Mouse (Mus musculus) skeletal muscle tissue, adult 2 months (tissue): Measurements from ENCODE around the gene Pfkfb3.

Experiments used
- DNase-seq: peaks from one replicate; pipeline ENCODE4 v3.0.0-alpha.2; 2012; ENCODE audit warnings: low read depth, low spot score

Gene Pfkfb3

DNA sequence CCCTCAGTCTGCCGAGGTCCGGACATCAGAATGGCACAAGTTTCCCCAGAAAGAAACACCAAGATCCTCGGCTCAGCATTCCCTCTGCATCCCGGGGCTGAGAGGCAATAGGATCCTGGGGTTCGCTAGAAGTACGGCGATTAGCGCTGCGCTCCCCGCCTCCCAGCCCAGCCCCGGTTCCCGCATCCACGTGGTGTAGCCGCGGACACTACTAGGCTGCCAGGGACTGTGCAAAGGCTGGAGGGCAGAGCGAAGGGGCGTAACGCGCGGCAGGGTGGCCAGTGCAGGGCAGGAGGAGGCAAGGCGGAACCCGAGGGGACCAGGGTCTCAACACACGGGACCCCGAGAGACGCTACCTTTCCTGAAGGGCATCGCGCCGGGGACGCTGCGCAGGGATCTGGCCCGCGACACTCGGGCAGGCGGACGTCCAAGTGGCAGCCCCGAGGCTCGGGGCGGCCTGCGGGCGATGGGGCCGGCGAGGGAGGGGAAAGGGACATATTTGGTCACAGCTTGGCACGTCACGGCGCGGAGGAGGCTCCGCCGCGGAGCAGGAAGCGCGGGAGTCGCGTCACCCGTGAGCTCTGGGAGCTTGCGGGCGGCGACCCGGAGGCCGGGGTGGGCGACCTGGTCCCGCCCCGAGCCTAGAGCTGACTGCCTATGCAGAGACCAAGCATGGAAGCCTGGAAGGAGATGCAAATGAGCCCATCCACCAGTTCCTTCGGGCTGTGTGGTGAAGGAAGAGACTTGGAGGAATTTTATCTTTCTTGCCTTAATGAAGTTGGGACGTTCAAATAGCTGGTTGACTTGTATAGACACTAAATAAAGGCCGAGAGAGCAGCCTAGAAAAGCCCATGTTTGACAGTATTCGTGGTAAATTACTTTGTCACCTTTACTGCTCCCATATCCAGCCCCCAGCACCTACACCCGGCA lies at the start of gene Pfkfb3:
TSS of gene Pfkfb3 (minus strand) at position 607 of the 930 bp plus-strand sequence.
- DNase-seq: peak; percentile 65

GRCm38 (mm10) chr2:11602506-11603489 lies 48.9 kb upstream of the Pfkfb3 start:
- DNase-seq: peak; percentile 92

DNA sequence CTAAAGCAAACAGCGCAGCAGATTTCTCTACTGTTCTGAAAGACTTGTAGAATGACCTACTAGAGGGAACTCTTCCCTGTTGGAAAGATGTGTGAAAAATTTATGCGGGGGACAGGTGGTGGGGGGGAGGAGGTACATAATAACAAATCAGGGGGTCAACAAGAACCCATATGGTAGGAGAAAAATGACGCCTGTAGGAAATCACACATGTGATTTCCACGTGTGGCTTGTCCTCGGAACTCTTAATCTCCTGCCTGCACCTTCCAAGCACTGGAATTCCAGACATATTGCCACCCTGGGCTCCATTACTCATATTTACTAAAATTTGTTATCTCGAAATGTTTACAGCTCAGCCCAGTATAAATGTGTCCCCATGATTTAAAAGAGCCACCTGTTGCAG lies 47.9 kb upstream of the Pfkfb3 start:
- DNase-seq: no peak

DNA sequence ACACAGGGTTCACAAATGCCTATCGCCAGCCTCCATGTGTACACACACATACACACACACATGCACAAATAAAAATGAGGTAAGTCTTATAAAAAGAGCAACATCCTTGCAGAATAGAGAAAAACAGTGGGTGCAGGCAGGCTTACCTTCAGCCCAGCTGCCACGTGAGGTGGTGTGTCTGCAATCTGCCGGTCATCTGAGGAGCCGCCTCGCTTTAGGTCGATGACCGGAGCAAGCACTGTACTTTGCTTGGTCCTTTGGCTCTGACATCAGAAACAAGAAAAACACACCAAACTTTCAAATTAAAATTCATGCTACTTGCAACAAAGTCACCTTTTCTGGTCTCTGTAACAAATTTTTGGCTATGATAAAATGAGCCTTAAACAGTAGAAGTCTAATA lies 44.0 kb upstream of the Pfkfb3 start:
- no peak for DNase-seq

GRCm38 (mm10) chr2:11596690-11597089 lies 42.8 kb upstream of the Pfkfb3 start:
- no peak for DNase-seq

DNA sequence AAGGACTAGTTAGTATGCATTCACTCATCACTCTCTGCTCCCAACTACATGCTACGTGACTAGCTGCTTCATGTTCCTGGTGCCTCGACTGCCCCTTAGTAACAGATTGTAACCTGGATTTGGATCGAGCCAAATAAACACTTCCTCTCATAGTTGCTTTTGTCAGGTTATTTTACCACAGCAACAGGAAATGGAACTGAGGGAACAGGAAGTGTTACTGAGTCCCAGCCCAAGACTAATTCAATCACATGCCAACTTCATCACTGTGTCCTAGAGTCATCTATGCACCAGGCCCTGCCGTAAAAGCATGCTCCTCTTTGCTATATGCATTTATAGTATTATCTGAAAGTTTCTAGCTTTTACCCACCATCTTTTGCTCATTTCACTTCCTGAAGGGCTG lies 34.1 kb upstream of the Pfkfb3 start:
- DNase-seq: no peak

GRCm38 (mm10) chr2:11579399-11579798 lies 25.5 kb upstream of the Pfkfb3 start:
- DNase-seq: no peak

GRCm38 (mm10) chr2:11578187-11578586 lies 24.3 kb upstream of the Pfkfb3 start:
- no peak for DNase-seq

- DNase-seq: no peak
Measured at GRCm38 (mm10) chr2:11573684-11574083, 19.8 kb upstream of the Pfkfb3 start.

DNA sequence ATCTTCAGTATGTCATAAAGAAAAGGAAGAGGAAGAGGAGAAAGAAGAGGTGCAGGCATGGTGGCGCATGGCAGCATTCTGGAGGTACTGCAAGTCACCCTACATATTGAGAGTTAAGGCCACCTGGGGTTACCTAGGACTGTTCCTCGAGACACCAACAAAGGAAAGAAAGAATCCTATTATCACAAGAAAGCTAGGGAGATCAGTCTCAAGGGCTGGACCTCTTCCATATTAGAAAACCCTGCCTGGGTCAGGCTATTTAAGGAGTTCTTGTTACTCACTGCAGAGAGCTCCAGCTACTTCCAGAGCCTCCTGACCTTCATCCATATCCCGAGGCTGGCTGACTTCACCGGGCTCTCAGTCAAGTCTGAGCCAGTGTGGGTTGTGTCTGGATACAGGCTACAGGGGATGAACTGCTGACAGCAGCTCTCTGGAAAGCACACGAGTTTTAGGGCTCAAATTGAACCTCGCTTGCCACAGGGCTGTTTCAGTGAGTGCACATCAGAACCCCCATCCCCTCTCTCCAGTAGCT lies 17.2 kb upstream of the Pfkfb3 start:
- no peak for DNase-seq

DNA sequence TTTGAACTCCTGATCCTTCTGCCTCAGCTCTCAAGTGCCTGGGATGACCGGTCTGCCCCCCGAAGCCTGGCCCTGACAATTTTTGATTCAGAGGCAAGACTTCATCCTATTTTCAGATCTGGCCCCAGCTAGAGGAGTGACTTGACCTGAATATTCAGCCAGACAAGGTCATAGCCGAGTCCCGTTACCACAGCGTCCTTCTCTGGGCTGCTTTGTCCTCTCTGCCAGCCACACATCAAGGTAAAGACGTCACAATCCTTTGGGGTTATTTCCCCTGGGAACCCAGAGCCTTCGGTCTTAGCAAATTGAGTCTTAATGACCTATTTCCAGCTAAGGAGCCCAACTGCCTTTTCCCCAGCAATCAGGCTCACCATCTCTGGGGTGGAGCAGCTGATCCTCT lies 14.6 kb upstream of the Pfkfb3 start:
- DNase-seq: no peak

- no peak for DNase-seq
Measured at GRCm38 (mm10) chr2:11567781-11568362, 14.0 kb upstream of the Pfkfb3 start.

- DNase-seq: no peak
Measured at GRCm38 (mm10) chr2:11566898-11567297, 13.0 kb upstream of the Pfkfb3 start.

DNA sequence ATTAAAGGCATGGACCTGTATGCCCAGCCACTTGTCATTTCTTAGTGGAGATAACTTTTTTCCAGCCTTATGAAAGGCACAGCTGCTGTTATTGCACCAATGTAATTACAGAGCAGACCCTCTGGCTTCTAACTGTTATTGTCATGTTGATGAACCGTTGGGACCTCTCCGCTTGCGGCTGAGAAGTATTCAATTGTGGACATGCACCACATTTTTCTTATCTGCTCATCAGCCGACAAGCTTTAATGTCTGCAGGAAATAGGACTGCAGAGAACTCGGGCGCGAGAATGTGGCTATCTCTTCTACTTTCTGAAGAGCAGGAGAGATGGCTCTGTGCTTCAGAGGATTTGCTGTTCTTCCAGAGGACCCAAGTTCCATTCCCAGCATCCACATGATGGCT lies 12.4 kb upstream of the Pfkfb3 start:
- no peak for DNase-seq

GRCm38 (mm10) chr2:11564768-11565167 lies 10.9 kb upstream of the Pfkfb3 start:
- DNase-seq: no peak

DNA sequence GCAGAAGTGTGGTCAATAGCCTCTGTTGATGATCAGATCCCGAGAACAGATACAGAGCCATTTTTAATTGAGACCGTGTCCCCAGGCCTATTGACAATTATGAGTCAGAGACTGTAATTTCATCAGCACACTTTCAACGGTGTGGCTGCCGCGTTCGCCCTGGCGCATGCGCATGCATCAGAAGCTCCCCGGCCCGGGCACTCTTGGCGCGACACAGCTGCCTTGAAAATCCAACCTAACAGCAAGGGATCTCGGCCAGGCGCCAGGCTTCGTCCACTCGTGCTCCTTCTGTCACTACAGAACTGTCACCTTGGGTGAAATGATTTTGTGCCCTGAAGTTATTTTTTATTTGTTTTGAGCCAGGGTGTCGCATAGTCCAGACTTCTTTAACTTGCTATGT lies 9.4 kb upstream of the Pfkfb3 start:
- DNase-seq: no peak

DNA sequence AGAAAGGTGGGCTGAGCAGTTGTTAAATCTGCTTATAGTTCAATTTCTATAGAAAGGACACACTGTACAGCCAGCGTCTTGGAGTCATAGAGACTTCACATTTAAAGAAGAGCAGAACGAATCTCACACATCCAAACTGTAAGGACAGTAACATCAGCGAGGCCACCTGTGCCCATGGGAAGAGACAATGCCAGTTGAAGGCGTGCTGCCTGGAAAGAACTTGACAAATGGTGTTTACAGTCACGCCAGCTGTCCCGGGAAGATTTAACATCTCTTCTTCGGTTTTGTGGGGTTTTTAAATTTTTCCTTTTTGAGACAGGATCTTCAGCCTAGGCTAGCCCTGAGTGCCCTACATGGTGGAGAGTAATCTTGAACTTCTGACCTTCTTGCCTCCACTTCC lies 4.8 kb upstream of the Pfkfb3 start:
- no peak for DNase-seq

- DNase-seq: no peak
Measured at GRCm38 (mm10) chr2:11557244-11557643, 3.4 kb upstream of the Pfkfb3 start.

DNA sequence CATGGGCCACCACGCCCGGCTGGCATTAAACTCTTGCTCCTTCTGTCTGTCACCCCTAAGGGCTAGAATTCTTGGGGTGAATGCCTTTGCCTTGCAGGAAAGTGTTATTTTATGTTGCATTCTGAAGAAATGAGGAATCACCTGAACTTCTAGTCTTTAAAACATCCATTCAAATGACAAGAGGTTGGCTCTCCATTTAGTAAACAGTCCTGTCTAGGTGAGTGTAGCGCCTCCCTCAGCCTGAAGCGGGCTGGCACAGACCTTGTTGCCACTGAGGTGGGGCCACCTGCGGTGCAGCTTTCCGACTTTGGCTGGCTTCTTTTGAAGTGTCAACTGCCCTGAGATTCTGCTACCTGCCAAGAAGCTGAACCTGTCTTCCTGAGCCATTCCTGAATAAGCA lies 1.4 kb upstream of the Pfkfb3 start:
- no peak for DNase-seq

DNA sequence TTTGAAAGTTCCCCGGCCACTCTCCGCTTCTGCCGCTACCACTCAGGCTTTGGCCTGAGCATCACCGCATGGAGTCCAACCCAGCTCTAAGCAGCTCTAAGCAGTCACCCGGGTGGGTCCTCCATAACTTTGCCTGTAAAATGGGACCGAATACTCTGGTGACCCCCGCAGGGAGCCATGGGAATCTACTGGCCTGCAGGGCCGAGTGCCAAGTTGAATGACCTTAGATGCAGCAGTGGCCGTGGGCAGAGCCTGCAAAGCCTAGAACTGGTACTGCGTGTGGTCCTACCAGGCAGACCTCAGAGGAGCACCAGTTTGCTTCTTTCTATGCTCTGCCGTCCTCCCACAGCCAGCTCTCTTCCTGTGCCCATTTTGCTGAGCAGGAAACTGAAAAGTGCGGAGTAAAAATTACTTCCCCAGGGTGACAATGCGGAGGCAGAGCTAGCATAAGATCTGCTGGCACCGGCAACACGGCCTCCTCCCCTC lies 868 bp downstream of the Pfkfb3 start:
- DNase-seq: no peak

DNA sequence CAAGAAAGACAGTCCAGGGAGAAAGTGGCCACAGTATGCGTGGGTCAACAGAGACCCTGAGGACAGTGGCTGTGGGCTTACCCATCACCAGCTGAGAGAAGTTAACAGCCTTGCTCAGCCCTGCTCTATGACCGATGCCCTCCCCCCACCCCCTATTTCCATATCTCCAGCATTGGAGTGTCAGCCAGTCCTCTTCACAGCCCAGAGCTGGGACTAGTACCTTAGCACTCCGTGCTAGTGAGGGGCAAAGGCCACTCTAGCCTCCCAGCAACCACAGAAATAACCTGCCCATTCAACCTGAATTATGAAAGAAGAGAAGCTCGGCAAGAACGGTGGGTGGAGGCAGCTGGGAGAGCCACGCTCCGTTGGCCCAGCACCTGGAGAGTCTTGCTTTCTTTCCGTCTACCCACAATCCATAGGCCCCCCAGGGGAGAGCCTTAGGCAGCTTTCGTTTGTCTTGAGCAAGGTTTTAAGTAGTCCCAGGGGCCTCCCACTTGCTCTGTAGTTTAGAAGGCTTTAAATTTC lies 1.5 kb downstream of the Pfkfb3 start:
- no peak for DNase-seq
